Mouse (Mus musculus): ENCODE data around the gene Tap1. TPM values are rescaled to one million over a fixed set of nuclear protein-coding genes. Genes with fewer than 3 reads are reported as not detected.
A peak's percentile ranks its signal among the peaks of the same experiment; 100 is the strongest.
"Not testable (repeated sequence)": the region's sequence is repeated elsewhere in the genome, so short reads cannot be mapped to it uniquely, and the experiment has no call there.

Tap1 gene
- 1 to 10 TPM; 4.4 to 5.4 TPM for total RNA-seq (2021)
- long read RNA-seq, experiment 1, transcript Tap1-206 (11 exons, 2,953 nt): major isoform, 6 of 9 reads
- long read RNA-seq, experiment 1, partial matches to known transcripts: 1 of 9 reads
- long read RNA-seq, experiment 1, other reads (novel, unspliced or antisense): 2 of 9 reads
- long read RNA-seq, experiment 2, transcript Tap1-206 (11 exons, 2,953 nt): major isoform, 14 of 20 reads
- long read RNA-seq, experiment 2, partial matches to known transcripts: 3 of 20 reads
- long read RNA-seq, experiment 2, other reads (novel, unspliced or antisense): 3 of 20 reads

DNA sequence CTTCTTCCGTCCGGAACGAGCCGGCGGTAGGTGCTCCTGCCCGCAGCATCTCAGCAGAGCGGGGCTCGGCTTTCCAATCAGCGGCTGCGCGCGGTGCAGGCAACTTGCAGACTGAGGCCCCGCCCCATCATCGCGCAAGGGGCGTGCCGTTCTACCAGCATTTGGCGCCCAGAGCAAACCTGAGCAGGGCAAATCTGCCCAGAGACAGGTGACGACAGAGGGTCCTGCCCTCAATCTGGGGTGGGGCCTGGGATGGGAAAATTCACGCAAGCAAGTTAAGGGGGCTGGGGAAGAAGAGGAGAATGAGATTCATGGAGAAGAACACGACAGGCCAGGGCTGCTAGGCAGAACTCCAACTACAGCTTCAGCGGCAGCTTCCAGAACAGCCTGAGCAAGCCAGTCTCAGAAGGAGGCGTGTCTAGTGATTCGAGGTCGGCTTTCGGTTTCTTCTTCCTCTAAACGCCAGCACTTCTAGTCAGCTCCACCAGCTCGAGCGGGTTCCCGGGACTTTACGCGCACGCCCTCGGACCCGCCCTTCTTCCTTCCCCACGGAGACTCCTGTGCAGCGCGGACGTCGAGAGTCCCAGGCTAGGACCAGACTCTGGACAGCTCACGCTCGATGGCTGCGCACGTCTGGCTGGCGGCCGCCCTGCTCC lies at the start of gene Tap1, which contains the start of gene Psmb9:
Gene Tap1, plus strand, starts transcription at position 293 of the 656 bp plus-strand sequence.
Gene Psmb9, minus strand, starts transcription at position 504 of the 656 bp plus-strand sequence.
- peak; percentile 94 to 97 for DNase-seq (ENCODE audit: low spot score in 2 of 2)

- DNase-seq (ENCODE audit: low spot score in 2 of 2): no peak
Measured at GRCm38 (mm10) chr17:34137601-34138000, 49.8 kb upstream of the Tap1 start.

- DNase-seq (ENCODE audit: low spot score in 2 of 2): no peak
Measured at GRCm38 (mm10) chr17:34138655-34139054, 48.7 kb upstream of the Tap1 start.

DNA sequence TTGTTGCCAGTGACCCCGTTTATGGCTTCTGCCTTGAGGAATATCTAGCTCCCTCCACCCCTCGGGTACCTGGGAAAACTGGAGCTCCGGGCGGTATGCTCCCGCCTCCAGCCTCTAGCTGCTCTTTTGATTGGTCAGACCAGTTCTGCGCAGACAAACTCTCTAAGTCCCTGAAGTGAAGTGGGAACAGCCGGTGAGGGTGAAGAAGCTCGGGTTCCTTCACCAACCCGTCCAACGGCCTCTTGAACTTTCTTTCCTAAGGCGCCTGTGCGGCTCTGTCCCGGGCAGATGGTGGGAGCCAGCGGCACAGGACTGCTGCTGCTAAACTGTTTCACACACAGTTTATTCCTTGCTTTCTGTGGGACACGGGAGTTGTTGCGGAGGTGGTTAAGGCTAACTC lies 47.9 kb upstream of the Tap1 start:
- DNase-seq (ENCODE audit: low spot score in 2 of 2): no peak

DNA sequence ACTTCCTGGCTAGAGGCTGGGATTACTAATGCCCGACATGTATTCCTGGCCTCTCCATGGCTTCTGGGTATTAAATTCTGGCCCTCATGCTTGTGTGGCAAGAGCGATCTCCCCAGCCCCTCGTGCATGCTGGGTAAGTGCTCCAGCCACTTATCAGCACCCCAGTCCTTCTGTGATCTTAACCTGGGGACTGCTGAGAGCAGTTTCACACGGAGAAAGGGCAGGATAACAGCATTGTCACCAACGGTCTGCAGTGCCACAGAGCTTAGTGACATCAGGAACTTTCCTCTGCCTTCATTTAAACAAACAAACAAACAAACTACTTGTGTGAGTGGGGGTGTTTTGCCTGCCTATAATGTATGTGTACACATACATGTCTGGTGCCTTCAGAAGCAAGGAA lies 47.1 kb upstream of the Tap1 start:
- DNase-seq (ENCODE audit: low spot score in 2 of 2): no peak

- DNase-seq (ENCODE audit: low spot score in 2 of 2): no peak
Measured at GRCm38 (mm10) chr17:34141448-34141847, 45.9 kb upstream of the Tap1 start.

DNA sequence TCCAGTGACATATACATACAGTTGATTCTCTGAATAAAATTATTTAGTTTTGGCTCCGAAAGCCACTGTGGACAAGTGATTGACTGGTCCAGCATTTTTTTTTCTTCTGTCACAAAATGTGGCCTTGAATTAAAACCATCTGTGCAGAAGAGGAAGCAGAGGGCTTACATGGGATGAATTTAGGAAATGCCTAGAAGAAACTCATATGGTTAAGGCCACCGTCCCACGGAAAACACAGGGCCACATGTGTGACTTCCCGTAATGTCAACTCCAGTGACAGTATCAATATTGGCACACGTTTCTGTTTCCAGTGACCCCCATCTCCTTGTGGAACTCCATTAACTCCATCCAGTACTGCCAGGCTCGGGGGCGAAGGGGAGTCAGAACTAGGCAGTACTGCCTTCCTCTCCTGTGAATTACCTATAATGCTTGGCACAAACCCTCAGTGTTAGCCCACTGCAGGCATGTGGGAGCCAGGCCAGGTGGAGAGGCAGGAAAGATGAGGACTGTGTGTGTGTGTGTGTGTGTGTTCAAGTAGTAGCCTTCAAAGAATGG lies 44.8 kb upstream of the Tap1 start:
- DNase-seq (ENCODE audit: low spot score in 2 of 2): no peak

GRCm38 (mm10) chr17:34143033-34143432 lies 44.3 kb upstream of the Tap1 start, which contains the start of gene H2-DMb2:
Gene H2-DMb2 (plus strand): TSS chr17:34143307.
- DNase-seq (ENCODE audit: low spot score in 2 of 2): peak in 1 of 2 experiments; percentile 45

DNA sequence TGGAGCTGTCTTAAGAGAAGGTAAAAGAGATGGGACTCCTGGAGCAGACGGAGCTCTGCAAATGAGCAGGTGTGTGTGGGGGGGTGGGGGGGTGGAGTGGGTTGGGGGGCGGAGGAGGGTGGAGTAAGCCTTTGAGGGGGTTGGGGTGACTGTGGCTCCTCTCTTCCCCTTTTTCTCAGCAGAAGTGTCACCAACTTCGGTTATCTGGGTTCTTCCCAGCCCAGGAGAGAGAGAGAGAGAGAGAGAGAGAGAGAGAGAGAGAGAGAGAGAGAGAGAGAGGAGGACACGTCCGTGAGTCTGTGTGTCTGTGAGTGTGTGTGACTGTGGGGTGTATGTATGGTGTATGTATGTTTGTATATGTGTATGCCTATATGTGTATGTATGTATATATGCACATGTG lies 43.9 kb upstream of the Tap1 start:
- no peak for DNase-seq (ENCODE audit: low spot score in 2 of 2)

DNA sequence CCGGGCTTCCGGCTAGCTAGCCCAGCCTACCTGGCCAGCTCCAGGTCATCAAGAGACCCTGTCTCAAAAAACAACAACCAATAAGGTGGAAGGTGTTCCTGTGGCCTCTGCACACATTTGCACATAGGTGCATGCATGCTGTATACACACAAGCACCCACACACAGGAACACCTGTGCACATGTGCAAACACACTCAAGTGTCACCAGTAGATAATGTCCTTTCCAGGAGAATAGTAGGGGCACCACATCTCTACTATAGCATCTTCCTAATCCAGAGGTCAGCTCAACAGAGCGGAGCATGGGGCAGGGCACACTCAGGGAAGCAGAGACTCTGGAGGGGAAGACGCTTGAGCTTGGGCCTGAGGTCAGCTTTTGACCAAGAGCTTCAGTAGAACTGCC lies 43.1 kb upstream of the Tap1 start:
- not testable (repeated sequence) for DNase-seq (ENCODE audit: low spot score in 2 of 2)

GRCm38 (mm10) chr17:34144960-34145371 lies 42.4 kb upstream of the Tap1 start:
- DNase-seq (ENCODE audit: low spot score in 2 of 2): no peak

DNA sequence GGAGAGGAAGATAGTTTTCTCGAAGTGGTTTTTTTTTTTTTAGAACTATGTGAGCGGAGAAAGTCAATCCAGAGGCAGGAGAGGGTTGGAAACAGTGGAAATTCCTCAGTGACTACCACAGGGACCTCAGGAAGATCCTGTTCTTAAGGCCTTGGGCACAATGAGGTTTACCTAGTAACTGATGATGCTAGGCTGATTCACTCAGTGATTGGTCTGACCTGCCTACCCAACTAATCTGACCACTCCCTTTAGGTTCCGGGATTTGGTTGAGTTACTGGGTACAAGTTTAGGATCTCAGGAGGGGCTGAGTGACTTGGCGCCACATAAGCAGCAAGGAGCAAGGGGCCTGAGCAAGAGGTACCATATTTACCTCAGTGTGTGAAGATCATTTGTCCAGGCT lies 34.4 kb upstream of the Tap1 start, which contains the start of gene H2-DMb1:
Gene H2-DMb1, plus strand, starts transcription at position 150 of the 400 bp plus-strand sequence.
- DNase-seq (ENCODE audit: low spot score in 2 of 2): no peak

GRCm38 (mm10) chr17:34155534-34155933 lies 31.8 kb upstream of the Tap1 start:
- DNase-seq (ENCODE audit: low spot score in 2 of 2): no peak

- no peak for DNase-seq (ENCODE audit: low spot score in 2 of 2)
Measured at GRCm38 (mm10) chr17:34164202-34164895, 23.0 kb upstream of the Tap1 start.

DNA sequence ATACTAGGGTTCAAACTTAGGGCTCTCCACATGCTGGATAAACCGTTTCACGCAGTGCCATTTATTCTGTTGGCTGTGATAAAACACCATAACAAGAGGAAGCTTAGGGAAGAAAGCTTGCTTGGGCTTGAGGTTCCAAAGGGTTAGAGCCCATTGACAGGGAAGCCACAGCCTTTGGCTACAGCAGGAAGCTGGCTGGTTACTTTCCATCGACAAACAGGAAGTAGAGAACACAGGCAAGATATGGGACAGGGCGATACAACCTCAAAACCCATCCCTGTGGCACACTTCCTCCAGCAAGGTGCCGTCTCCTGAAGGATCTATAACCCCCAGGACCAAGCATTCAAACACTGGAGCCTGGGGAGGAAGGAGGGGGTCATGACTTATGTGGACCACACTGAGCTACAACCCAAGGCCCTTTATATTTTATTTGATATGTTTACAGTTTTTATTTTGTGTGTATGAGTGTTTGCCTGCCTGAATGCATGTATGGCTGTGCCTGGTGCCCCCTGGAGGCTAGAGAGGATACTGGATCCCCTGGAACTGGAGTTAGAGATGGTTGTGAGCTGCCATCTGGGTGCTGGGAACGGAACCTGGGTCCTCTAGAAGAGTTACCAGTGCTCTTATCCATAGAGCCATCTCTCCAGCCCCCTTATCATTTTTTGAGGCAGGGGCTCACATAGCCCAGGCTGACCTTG lies 22.2 kb upstream of the Tap1 start:
- DNase-seq (ENCODE audit: low spot score in 2 of 2): no peak

GRCm38 (mm10) chr17:34169279-34169678 lies 18.1 kb upstream of the Tap1 start:
- DNase-seq (ENCODE audit: low spot score in 2 of 2): peak in 1 of 2 experiments; percentile 37

DNA sequence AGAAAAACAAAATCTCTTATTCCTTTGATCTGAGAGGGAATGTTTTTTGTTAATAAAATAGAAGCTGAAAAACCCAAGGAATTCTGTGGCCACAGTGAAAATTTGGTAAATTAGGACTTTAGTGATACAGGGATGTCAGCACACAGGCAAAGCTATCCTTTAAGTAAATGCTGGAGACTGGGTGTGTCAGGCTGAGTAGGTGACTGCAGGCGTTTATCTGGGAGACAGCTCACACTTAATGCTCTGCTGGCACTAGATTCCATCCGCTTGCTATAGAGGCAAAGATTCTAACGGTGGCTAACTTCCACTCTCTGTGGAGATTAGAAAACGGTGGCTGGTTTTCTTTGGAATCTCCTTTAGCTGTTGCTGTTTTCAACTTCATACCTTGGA lies 16.9 kb upstream of the Tap1 start:
- DNase-seq (ENCODE audit: low spot score in 2 of 2): no peak

GRCm38 (mm10) chr17:34170877-34171498 lies 16.4 kb upstream of the Tap1 start:
- peak; percentile 66 to 71 for DNase-seq (ENCODE audit: low spot score in 2 of 2)

DNA sequence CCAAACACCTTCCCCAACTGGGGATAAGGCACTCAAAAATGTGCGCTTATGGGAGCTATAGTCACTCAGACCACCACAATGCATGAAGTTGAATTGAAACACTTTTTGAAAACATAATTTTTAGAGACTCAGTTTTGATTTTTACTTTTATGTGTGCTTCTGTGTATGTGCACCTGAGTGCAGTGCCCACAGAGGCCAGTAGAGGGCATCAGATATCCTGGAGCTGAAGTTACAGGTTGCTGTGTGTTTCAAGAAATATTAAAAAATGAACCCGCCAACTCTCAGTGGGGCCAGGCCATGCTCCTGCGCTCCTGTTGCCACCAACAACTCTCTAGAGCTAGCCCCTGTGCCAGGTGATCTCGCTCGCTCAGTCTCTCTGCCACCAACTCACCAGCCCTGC lies 14.8 kb upstream of the Tap1 start:
- no peak for DNase-seq (ENCODE audit: low spot score in 2 of 2)

DNA sequence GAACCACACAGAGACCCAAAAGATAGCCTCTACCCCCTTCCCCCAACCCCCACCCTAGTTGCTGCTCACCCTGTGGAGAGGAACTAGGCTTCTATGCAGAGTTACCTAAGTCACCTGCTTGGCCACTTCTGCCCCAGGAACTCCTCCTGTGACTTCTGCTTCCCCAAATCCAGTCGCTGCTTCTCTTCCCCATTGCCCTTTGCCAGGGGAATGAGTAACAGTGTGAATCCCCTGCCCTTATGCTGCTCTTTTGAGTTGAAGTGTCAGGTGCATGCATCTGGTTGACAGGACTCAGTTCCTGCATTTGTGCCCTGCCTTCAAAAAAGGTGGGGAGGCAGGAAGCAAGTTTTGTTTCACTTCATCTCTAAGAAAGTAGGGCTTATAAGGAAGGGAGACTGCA lies 13.3 kb upstream of the Tap1 start:
- no peak for DNase-seq (ENCODE audit: low spot score in 2 of 2)

DNA sequence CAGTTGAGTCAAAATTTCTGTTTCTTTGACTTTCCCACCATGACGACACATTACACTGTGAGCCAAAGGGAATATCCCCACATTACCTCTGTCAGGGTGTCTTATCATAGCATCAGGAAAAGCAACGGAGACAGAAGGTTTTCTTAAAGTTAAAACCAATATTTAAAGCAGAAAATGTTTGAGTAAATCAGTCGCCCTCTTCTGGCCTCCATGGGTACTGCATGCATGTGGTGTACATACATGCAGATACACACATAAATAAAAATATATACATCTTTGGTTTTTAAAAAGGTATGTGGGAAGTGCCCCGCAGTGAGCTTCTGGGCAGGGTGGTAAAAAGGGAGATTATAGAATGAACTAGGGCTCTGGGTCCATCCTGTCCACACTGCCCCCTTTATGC lies 10.2 kb upstream of the Tap1 start:
- DNase-seq (ENCODE audit: low spot score in 2 of 2): no peak
